Mouse (Mus musculus) brain, embryonic 14.5 days (tissue): Measurements from ENCODE around the gene Prkag1. TPM values are rescaled to one million over a fixed set of nuclear protein-coding genes. Genes with fewer than 3 reads are reported as not detected.
"Not testable (repeated sequence)": the region's sequence is repeated elsewhere in the genome, so short reads cannot be mapped to it uniquely, and the experiment has no call there.

Source experiments
- DNase-seq: peaks from one replicate; pipeline ENCODE4 v3.0.0-alpha.2; 2011; ENCODE audit warnings: low read depth
- CTCF ChIP-seq: fragments of 200-500 bp; IDR thresholded peaks from 2 replicates; pipeline ENCODE4 v1.5.1; 2012; ENCODE audit warnings: inconsistent platforms, mild to moderate bottlenecking, moderate library complexity, borderline replicate concordance; ENCODE audit not compliant: insufficient read depth, insufficient read length; ENCODE audit errors: extremely low read depth
- POLR2A ChIP-seq: fragments of 200-500 bp; IDR thresholded peaks from 2 replicates; pipeline ENCODE4 v1.6.1; 2012; ENCODE audit warnings: mild to moderate bottlenecking, inconsistent platforms, borderline replicate concordance; ENCODE audit not compliant: poor library complexity, insufficient read depth, insufficient read length, severe bottlenecking; ENCODE audit errors: extremely low read depth
- polyA plus RNA-seq: library from polyadenylated mRNA; depleted of rRNA; stranded (reverse); fragments of >200 nt; gene quantifications from 2 replicates; pipeline ENCODE4 v1.2.3, GENCODE M21; 2012

The Prkag1 gene
- polyA plus RNA-seq, 1 experiment: 71.8 TPM

GRCm38 (mm10) chr15:98834059-98834458 lies 2.7 kb upstream of the Prkag1 start:
- no peak for DNase-seq
- TF ChIP-seq CTCF (no peak), POLR2A (no peak)

GRCm38 (mm10) chr15:98833281-98833680 lies 2.0 kb upstream of the Prkag1 start:
- TF ChIP-seq POLR2A: no peak
- no peak for TF ChIP-seq CTCF
- no peak for DNase-seq

DNA sequence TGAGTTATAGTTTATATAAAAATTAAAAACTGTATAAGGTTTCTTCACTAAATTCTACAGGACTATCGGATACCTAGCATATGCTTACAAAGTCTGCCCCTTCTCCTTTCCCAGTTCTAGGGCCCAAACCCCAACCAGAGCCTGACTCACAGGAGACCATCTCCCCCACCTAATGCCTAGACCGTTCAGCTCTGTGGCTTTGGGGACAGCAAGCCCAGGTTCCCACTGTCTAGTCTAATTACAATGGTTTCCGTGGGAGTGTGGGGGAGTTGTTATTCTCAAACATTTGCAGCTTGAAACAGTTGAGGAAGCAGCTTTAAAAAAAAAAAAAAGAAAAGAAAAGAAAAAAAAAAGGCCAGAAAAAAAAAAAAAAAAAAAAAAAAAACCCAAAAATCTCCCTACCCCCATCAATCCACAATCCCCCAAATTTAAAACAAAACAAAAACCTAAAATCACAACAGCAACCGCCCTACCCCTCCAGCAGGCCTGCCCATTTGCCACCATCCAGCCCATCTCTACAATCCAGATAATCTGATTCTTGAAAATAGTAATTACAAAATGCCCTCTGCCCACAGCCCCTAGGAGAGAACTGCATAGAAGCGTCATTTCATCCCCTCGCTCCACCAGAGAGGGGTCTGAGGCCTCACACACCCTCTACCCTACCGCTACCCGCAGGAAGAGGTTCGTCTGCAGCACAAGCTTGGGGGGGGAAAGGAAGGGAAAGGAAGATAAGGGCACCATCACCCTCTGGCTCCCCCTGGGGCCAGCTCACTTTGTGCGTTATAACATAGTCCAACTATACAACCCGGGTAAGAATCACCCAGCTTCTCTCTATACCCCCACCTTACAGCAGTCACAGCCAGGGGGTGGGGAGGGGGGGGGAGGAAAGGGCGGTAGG lies 1.1 kb upstream of the Prkag1 start:
- DNase-seq: no peak
- TF ChIP-seq CTCF (no peak), POLR2A (no peak)

DNA sequence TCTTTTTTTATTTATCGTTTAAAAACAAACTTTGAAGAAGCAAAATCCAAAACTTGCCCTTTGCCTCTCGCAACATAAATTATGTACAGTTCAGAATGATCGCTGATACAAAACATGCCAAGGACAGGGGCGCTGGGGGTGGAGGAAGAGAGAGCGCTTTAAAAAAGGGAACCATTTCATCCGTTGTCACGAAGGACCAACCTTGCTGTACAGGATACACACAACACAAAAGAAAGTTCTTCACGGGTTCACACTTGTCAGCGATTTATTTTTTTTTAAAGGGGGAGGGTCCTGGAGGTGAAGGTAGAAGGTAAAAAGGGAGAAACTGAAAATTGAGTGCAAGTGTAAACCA lies 339 bp upstream of the Prkag1 start:
- no peak for TF ChIP-seq CTCF
- TF ChIP-seq POLR2A: no peak
- DNase-seq: no peak

GRCm38 (mm10) chr15:98827611-98828011 lies 3.7 kb downstream of the Prkag1 start:
- no peak for DNase-seq
- TF ChIP-seq POLR2A (no peak), CTCF (no peak)

DNA sequence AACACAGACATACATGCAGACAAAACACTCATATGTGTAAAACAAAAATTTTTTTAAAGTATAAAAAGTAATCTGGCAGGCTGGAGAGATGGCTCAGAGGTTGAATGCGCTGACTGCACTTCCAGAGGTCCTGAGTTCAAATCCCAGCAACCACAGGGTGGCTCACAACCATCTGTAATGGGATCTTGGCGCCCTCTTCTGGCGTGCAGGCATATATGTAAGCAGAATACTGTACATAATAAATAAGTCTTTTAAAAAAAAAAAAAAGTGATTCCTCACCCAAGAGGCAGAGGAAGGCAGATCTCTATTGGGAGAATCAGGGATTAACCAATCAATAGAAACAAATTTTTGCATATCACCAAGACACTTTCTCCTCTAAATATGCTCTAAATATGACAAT lies 7.9 kb downstream of the Prkag1 start:
- no peak for TF ChIP-seq POLR2A
- no peak for TF ChIP-seq CTCF
- DNase-seq: no peak

- TF ChIP-seq CTCF: no peak
- no peak for DNase-seq
Observed at GRCm38 (mm10) chr15:98822147-98822546, 9.2 kb downstream of the Prkag1 start.

- DNase-seq: no peak
- TF ChIP-seq CTCF (peak; percentile 43; the same call in 1 of the 2 replicates), POLR2A (no peak)
Observed at GRCm38 (mm10) chr15:98821403-98821802, 9.9 kb downstream of the Prkag1 start.

- DNase-seq: no peak
- TF ChIP-seq CTCF: no peak
- no peak for TF ChIP-seq POLR2A
Observed at GRCm38 (mm10) chr15:98820937-98821336, 10.4 kb downstream of the Prkag1 start.

DNA sequence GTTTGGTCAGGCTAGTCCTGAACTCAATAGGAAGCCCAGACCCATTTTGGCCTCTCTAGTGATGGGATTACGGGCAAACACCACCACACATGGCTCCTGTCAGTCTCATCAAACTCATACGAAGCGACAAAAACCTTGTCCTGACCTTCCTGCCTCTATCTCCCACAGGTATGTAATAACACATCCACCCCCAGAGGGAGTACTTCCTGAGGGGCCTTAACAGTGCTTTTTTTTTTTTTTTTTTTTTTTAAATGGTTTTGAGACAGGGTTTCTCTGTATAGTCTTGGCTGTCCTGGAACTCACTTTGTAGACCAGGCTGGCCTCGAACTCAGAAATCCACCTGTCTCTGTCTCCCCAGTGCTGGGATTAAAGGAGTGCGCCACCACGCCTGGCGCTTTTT lies 13.2 kb downstream of the Prkag1 start:
- TF ChIP-seq POLR2A (no peak), CTCF (no peak)
- no peak for DNase-seq

GRCm38 (mm10) chr15:98812741-98813424 lies 18.4 kb downstream of the Prkag1 start:
- TF ChIP-seq POLR2A (no peak), CTCF (no peak)
- DNase-seq: no peak

- not testable (repeated sequence) for DNase-seq
Observed at GRCm38 (mm10) chr15:98810212-98810611, 21.1 kb downstream of the Prkag1 start.
